8 mouse cellular contexts compared by ENCODE assay signal in genomic region chr15:8568645-8569528, GRCm38 (mm10). TPM values are rescaled to one million over a fixed set of nuclear protein-coding genes. Genes with fewer than 3 reads are reported as not detected.
DNase-seq lines count a peak whose midpoint lies in the region; ATAC-seq and TF ChIP-seq lines count a peak whose summit lies in the region.

No protein-coding gene starts in this region.

- WGBS in lung, embryonic 14.5 days, result under 1% methylated on average over 60 of the region's 61 CpGs

- H3K4me1 ChIP-seq in G1E (ENCODE audit: insufficient read depth, low read depth, low read length), result peaks cover 7% of the 10 kb centered on the region
- H3K4me1 ChIP-seq in lung, embryonic 14.5 days (ENCODE audit: insufficient read depth), result no peaks in the 10 kb centered on the region

- peak overlapping the region; percentile 72 for H3K4me2 ChIP-seq in lung, embryonic 14.5 days

- H3K9ac ChIP-seq in lung, embryonic 14.5 days, result peak overlapping the region; percentile 47

- H3K36me3 ChIP-seq in G1E (replicated peaks), result no peaks in the 10 kb centered on the region
- H3K36me3 ChIP-seq in lung, embryonic 14.5 days (ENCODE audit: insufficient read depth), result no peaks in the 10 kb centered on the region

- peak overlapping the region; percentile 83 for H3K27ac ChIP-seq in lung, embryonic 14.5 days (ENCODE audit: low read depth)

- H3K4me3 ChIP-seq in G1E (ENCODE audit: low read depth, low read length), result peak overlapping the region; percentile 68
- peak overlapping the region; percentile 51 for H3K4me3 ChIP-seq in lung, embryonic 14.5 days (ENCODE audit: low read depth, low read length)

- H3K9me3 ChIP-seq in G1E (replicated peaks), result no peaks in the 10 kb centered on the region
- no peaks in the 10 kb centered on the region for H3K9me3 ChIP-seq in lung, embryonic 14.5 days (ENCODE audit: low read depth, low read length)

- DNase-seq in G1E (ENCODE audit: low spot score), result no peak
- peak; percentile 86 for DNase-seq in cerebellum, adult 11-12 months
- peak; percentile 73 for DNase-seq in forelimb bud, embryonic 11.5 days (ENCODE audit: low read depth, low spot score)
- DNase-seq in heart, postnatal 4 days, result peak; percentile 80
- DNase-seq in layer of hippocampus, adult 8-10 months (ENCODE audit: low spot score in 2 of 2), result peak; percentile 84 to 88
- peak; percentile 88 for DNase-seq in lung, embryonic 14.5 days
- DNase-seq in testis, postnatal 14 days (ENCODE audit: low spot score), result peak; percentile 88

- H3K27me3 ChIP-seq in G1E (ENCODE audit: insufficient read depth, low read length), result peaks cover 29% of the 10 kb centered on the region
- H3K27me3 ChIP-seq in lung, embryonic 14.5 days (ENCODE audit: insufficient read depth, low read length), result no peaks in the 10 kb centered on the region

- TF ChIP-seq CTCF in G1E (IDR thresholded peaks at IDR 0.05; ENCODE audit: low read depth, low read length), result no peak
- no peak for TF ChIP-seq CTCF in lung, embryonic 14.5 days (IDR thresholded peaks at IDR 0.05; ENCODE audit: low read depth)

- no peak for ATAC-seq in G1E (ENCODE audit: extremely low read depth, insufficient number of reproducible peaks, low FRiP score, poor library complexity, severe bottlenecking)
- peak; percentile 87 for ATAC-seq in lung, embryonic 14.5 days (ENCODE audit: insufficient read depth)
- ATAC-seq in neutrophil, adult 5-6 weeks (ENCODE audit: extremely low read depth, insufficient number of reproducible peaks, low FRiP score, poor library complexity, severe bottlenecking), result peak; percentile 33

RNA-seq across cellular contexts. Expression of gene Gm2310, which starts 49.1 kb away (rescaled TPM):
- not detected in 2 replicates for total RNA-seq in G1E (2014; fragmentation: Nextera tagmentation)
- total RNA-seq in G1E (2017), result not detected in 2 replicates
- not detected in 2 replicates for polyA plus RNA-seq in G1E (2012)
- total RNA-seq in heart, postnatal 4 days (2021), result not detected
- total RNA-seq in layer of hippocampus, adult 8-10 months (2022), result not detected
- polyA plus RNA-seq in lung, embryonic 14.5 days (2014; fragmentation: Nextera tagmentation; extraction: Ambion mirVana), result not detected in 2 replicates
- total RNA-seq in neutrophil, adult 5-6 weeks (2017), result not detected in 2 replicates
